Mouse (Mus musculus): Measurements from ENCODE around the gene Kntc1. TPM values are rescaled to one million over a fixed set of nuclear protein-coding genes. Genes with fewer than 3 reads are reported as not detected.
"Not testable (repeated sequence)": the region's sequence is repeated elsewhere in the genome, so short reads cannot be mapped to it uniquely, and the experiment has no call there.

The Kntc1 gene
- polyA plus RNA-seq (2016; fragmentation: Nextera tagmentation; extraction: Ambion mirVana): 48.1 and 51.5 TPM in 2 replicates

DNA sequence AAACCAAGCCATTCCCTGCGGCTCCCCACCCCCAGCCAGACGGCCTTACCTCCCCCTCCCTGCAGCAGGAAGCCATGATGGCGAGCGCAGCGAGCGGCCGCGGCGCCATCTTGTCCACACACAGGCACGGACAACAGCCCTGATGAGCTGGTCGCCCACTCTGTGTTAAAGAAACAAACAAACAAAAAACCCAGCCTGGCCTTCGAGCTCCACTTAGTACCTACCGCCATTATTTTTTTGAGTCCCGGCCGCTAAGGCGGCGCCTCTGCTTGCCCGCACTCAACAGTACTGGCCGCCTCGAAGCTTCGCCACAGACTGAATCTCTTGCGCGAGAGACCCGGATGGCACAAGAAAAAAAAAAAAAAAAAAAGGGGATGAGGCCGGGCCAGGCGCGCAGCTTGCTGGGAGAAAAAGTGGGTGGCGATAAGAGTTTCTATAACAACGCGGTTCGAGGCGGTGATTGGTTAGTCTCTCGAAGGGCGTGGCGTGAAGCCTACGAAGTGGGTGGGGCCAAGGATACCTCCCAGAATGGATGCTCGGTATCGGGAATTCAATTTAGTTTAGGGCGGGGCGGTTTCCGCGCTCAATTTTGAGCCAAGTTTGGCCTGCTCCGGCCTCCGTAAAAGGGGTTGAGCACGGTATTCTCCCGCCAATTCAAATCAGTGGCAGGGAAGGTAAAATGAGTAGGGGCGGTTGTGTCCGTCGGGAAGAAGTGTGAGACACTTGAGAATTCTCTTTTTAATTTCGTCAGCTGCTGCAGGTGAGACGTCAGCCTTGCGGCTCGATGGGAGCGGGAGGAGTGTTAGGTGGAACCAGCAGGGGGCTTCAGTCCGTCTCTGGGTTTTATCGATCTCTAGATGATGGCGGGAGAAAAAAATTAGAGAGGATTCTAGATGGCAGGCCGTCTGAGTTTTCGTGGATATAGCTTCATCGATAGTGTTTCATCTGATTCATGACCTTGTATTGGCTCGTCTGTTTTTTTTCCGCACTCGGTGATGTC lies at the start of gene Kntc1, which contains the start of gene Rsrc2:
Gene Kntc1 (plus strand): TSS at position 652 of the 1,000 bp plus-strand sequence.
Gene Rsrc2 (minus strand): TSS at position 350 of the 1,000 bp plus-strand sequence.
- Histone ChIP-seq H3K9me3 (no peaks in the 10 kb centered on the region), H3K9ac (replicated peaks) (peak within 1 kb of the TSS; percentile 85), H3K36me3 (peaks cover 28% of the 10 kb centered on the region), H3K27ac (peak within 1 kb of the TSS; percentile 99), H3K4me1 (replicated peaks) (peaks cover 30% of the 10 kb centered on the region), H3K27me3 (no peaks in the 10 kb centered on the region), H3K4me3 (replicated peaks) (peak within 1 kb of the TSS; percentile 76), H3K4me2 (peak within 1 kb of the TSS; percentile 76)
- peak; percentile 95 for ATAC-seq (ENCODE audit: insufficient number of reproducible peaks, insufficient read depth, low FRiP score, low TSS enrichment, low read depth)
- WGBS: under 1% methylated on average over 63 of the region's 63 CpGs

DNA sequence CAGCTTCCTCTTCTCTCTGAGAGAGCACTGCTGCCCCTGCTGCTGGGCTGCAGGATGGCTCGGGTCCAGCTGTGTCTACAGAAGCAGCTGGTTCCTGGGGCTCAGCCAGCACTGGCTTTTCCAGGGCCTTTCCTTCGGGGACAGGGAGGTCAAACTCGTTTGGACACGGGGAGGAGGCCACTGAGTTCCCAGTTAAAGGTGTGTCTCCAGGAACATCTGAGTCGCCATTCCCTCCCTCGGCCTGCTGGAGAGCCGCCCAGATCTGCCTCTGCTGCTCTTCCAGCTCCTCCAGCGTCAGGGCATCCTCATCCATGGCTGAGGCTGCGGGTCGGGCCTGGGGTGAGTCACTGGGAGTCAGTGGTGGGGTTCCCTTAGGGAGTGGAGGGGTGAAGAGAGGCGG lies 48.9 kb upstream of the Kntc1 start:
- whole genome bisulfite sequencing: 76% methylated on average over 11 of the region's 11 CpGs
- Histone ChIP-seq H3K4me1 (replicated peaks) (no peaks in the 10 kb centered on the region), H3K9ac (replicated peaks) (no peak overlapping the region), H3K9me3 (no peaks in the 10 kb centered on the region), H3K36me3 (peaks cover 83% of the 10 kb centered on the region), H3K27ac (no peak overlapping the region), H3K4me2 (no peak overlapping the region), H3K4me3 (replicated peaks) (no peak overlapping the region), H3K27me3 (no peaks in the 10 kb centered on the region)
- no peak for ATAC-seq (ENCODE audit: insufficient number of reproducible peaks, insufficient read depth, low FRiP score, low TSS enrichment, low read depth)

GRCm38 (mm10) chr5:123708598-123708997 lies 40.9 kb upstream of the Kntc1 start:
- H3K36me3 ChIP-seq: peaks cover 98% of the 10 kb centered on the region
- WGBS: 91% methylated on average over 12 of the region's 12 CpGs
- ATAC-seq (ENCODE audit: insufficient number of reproducible peaks, insufficient read depth, low FRiP score, low TSS enrichment, low read depth): no peak
- no peaks in the 10 kb centered on the region for H3K9me3 ChIP-seq
- no peak overlapping the region for H3K4me3 ChIP-seq (replicated peaks)
- no peaks in the 10 kb centered on the region for H3K4me1 ChIP-seq (replicated peaks)
- no peaks in the 10 kb centered on the region for H3K27me3 ChIP-seq
- no peak overlapping the region for H3K27ac ChIP-seq
- no peak overlapping the region for H3K4me2 ChIP-seq
- H3K9ac ChIP-seq (replicated peaks): no peak overlapping the region

DNA sequence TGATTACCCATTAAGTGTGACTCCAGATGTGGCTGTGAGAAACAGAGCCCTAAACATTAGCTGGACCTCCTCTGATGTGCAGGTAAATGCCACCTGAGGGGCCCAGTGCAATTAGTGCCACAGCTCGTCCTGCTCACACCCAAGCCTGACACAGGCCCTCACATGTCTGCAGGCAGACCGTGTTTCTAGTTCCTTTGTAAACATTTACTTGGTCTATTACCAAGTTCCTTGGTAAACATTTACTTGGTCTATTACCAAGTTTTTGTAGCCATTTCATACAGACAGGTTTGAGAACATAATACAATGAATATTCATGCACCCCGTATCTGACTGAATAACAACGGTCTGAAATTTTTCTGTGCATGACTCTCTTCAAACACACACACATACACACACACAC lies 39.9 kb upstream of the Kntc1 start:
- ATAC-seq (ENCODE audit: insufficient number of reproducible peaks, insufficient read depth, low FRiP score, low TSS enrichment, low read depth): no peak
- Histone ChIP-seq H3K36me3 (peaks cover 98% of the 10 kb centered on the region), H3K4me1 (replicated peaks) (no peaks in the 10 kb centered on the region), H3K4me3 (replicated peaks) (no peak overlapping the region), H3K27ac (no peak overlapping the region), H3K27me3 (no peaks in the 10 kb centered on the region), H3K9me3 (no peaks in the 10 kb centered on the region), H3K4me2 (no peak overlapping the region), H3K9ac (replicated peaks) (no peak overlapping the region)
- 82% methylated on average over 4 of the region's 4 CpGs for WGBS

- peaks cover 92% of the 10 kb centered on the region for H3K36me3 ChIP-seq
- WGBS: 96% methylated on average over 6 of the region's 6 CpGs
Measured at GRCm38 (mm10) chr5:123713782-123714181, 35.7 kb upstream of the Kntc1 start.

GRCm38 (mm10) chr5:123714622-123715021 lies 34.9 kb upstream of the Kntc1 start:
- ATAC-seq (ENCODE audit: insufficient number of reproducible peaks, insufficient read depth, low FRiP score, low TSS enrichment, low read depth): no peak
- no peak overlapping the region for H3K4me2 ChIP-seq
- peaks cover 26% of the 10 kb centered on the region for H3K4me1 ChIP-seq (replicated peaks)
- no peaks in the 10 kb centered on the region for H3K9me3 ChIP-seq
- 90% methylated on average over 4 of the region's 4 CpGs for WGBS
- no peak overlapping the region for H3K4me3 ChIP-seq (replicated peaks)
- no peak overlapping the region for H3K27ac ChIP-seq
- peaks cover 86% of the 10 kb centered on the region for H3K36me3 ChIP-seq
- no peaks in the 10 kb centered on the region for H3K27me3 ChIP-seq
- H3K9ac ChIP-seq (replicated peaks): no peak overlapping the region

More at GRCm38 (mm10) chr5:123713782-123714181, 35.7 kb upstream of the Kntc1 start:
- H3K9me3 ChIP-seq: no peaks in the 10 kb centered on the region
- no peak overlapping the region for H3K4me3 ChIP-seq (replicated peaks)
- H3K4me1 ChIP-seq (replicated peaks): peaks cover 18% of the 10 kb centered on the region
- H3K4me2 ChIP-seq: no peak overlapping the region
- ATAC-seq (ENCODE audit: insufficient number of reproducible peaks, insufficient read depth, low FRiP score, low TSS enrichment, low read depth): no peak
- H3K27me3 ChIP-seq: no peaks in the 10 kb centered on the region
- no peak overlapping the region for H3K9ac ChIP-seq (replicated peaks)
- H3K27ac ChIP-seq: no peak overlapping the region

DNA sequence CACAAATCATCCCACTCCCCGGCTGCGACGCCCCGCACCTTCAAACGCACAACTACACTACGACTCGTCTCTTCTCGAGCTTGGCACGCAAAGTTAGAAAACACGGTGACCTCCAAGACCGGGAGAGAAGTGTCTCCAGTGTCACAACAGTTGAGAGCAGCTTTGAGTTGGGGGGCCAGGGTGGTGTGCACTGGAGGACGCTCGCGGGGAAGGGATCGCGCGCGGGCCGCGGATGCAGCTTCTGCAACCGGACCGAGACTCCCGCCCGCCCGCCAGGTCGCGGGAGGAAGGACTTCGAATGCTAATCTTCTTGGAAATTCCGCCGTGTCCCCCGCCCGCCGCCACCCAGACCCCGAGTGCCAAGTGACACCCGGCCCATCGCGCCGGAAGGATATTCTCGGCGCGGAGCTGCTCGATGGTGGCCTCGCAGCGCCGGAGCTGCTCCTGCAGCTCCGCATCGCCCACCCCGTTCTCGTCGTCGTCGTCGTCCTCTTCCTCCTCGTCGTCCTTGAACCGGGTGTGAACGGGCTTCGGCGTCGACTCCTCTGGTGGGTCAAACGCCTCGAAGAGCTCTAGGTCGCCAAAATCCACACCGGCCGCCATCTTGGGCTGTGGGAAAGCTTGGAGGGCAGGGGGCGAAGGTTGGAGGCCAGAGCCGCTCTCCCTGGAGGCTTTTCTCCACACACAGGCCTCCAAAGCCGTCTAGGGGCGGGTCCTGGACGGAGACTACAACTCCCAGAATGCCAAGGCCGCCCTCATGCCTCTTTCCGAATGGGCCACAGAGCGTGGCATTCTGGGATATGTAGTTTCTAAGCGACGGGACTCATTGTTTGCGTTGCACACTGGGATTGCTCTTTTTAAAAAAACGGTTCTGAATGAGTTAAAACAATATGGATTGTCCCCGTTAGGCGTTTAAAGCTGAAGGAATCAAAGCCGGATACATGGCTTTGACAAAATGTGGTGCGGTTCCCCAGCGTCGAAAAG lies 28.9 kb upstream of the Kntc1 start, which contains the start of gene Zcchc8:
Gene Zcchc8 (minus strand): TSS at position 773 of the 984 bp plus-strand sequence.
- Histone ChIP-seq H3K27me3 (no peaks in the 10 kb centered on the region), H3K9me3 (no peaks in the 10 kb centered on the region), H3K27ac (peak within 1 kb of the TSS; percentile 89), H3K4me2 (peak within 1 kb of the TSS; percentile 69), H3K4me3 (replicated peaks) (peak within 1 kb of the TSS; percentile 88), H3K9ac (replicated peaks) (peak within 1 kb of the TSS; percentile 94), H3K4me1 (replicated peaks) (peaks cover 29% of the 10 kb centered on the region), H3K36me3 (peaks cover 26% of the 10 kb centered on the region)
- ATAC-seq (ENCODE audit: insufficient number of reproducible peaks, insufficient read depth, low FRiP score, low TSS enrichment, low read depth): peak; percentile 100
- WGBS: under 1% methylated on average over 83 of the region's 83 CpGs

DNA sequence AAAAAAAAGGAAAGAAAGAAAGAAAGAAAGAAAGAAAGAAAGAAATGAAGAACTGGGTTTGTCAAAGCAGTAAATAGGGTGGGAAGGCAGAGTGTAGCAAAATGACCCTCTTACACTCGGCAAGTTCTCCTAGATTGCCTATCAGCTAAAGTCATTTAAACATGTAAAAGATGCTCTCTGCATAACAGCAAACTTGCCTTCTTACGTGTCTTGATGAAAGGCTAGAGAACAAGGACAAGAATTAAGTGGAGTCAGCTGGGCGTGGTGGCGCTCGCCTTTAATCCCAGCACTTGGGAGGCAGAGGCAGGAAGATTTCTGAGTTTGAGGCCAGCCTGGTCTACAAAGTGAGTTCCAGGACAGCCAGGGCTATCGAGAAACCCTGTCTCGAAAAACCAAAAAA lies 25.7 kb upstream of the Kntc1 start:
- not testable (repeated sequence) for H3K9me3 ChIP-seq; H3K27me3 ChIP-seq; H3K4me3 ChIP-seq (replicated peaks); H3K9ac ChIP-seq (replicated peaks); H3K4me2 ChIP-seq; ATAC-seq (ENCODE audit: insufficient number of reproducible peaks, insufficient read depth, low FRiP score, low TSS enrichment, low read depth); H3K27ac ChIP-seq
- WGBS: 82% methylated on average over 7 of the region's 7 CpGs
- Histone ChIP-seq H3K4me1 (replicated peaks) (peaks cover 11% of the 10 kb centered on the region), H3K36me3 (peaks cover 17% of the 10 kb centered on the region)

DNA sequence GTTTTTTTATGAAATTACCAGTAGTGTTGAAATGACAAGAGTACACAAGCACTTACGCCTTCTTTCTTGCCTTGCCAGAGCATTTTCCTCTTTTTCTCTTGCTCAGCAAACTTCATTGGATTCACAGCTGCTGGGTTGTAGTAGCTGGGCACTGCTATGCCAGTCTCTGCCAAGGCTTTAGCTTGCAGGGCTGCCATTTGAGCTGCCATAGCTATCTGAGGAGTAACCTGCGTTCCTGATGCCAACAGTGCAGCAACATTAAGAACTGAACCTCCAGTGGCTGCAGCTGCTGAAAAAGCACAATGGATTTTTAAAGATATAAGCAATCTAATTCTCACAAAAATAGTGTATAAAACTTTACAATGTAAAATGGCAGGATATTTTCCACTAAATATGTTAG lies 18.5 kb upstream of the Kntc1 start:
- no peak for ATAC-seq (ENCODE audit: insufficient number of reproducible peaks, insufficient read depth, low FRiP score, low TSS enrichment, low read depth)
- peaks cover 83% of the 10 kb centered on the region for H3K36me3 ChIP-seq
- no peaks in the 10 kb centered on the region for H3K4me1 ChIP-seq (replicated peaks)
- H3K27ac ChIP-seq: no peak overlapping the region
- no peak overlapping the region for H3K4me3 ChIP-seq (replicated peaks)
- no peaks in the 10 kb centered on the region for H3K27me3 ChIP-seq
- H3K4me2 ChIP-seq: no peak overlapping the region
- no peak overlapping the region for H3K9ac ChIP-seq (replicated peaks)
- WGBS: 91% methylated on average over 2 of the region's 2 CpGs
- no peaks in the 10 kb centered on the region for H3K9me3 ChIP-seq

DNA sequence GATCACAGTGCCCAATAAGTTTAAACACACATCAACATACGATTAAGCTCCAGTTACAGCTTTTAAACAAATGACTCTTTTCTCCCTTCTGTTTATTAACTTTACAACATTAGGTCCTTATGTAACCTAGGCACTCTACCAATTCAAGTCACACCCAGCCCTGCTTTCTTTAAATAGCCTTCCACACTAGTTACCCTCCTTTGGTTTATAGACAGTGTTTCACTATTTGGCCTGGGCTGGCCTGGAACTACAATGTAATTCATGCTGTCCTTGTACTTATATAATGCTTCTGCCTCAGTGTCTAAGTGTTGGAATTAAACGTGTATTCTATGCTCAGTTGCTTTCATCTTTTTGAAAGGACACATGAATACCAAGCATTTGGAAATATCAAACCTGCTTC lies 5.2 kb upstream of the Kntc1 start:
- ATAC-seq (ENCODE audit: insufficient number of reproducible peaks, insufficient read depth, low FRiP score, low TSS enrichment, low read depth): no peak
- Histone ChIP-seq H3K27me3 (no peaks in the 10 kb centered on the region), H3K4me2 (no peak overlapping the region), H3K36me3 (peaks cover 47% of the 10 kb centered on the region), H3K4me1 (replicated peaks) (peaks cover 21% of the 10 kb centered on the region), H3K27ac (no peak overlapping the region), H3K9me3 (no peaks in the 10 kb centered on the region), H3K9ac (replicated peaks) (no peak overlapping the region), H3K4me3 (replicated peaks) (no peak overlapping the region)
- 84% methylated on average over 2 of the region's 2 CpGs for WGBS
